Mouse (Mus musculus) left cerebral cortex, postnatal 25 days (tissue): ENCODE data around the gene Tln1. TPM values are rescaled to one million over a fixed set of nuclear protein-coding genes. Genes with fewer than 3 reads are reported as not detected.

Experiments
- DNase-seq, 2 experiments: peaks; one replicate each; pipeline ENCODE4 v3.0.0; 2022; ENCODE audit warnings: low spot score in 2 of 2, mixed read lengths in 1 of 2
- intact Hi-C: fragments of 180-260 bp; cut with DNase I; formaldehyde crosslinking; loops from one replicate; pipeline ENCODE4 v1.15.1; 2025
- total RNA-seq, 2 experiments: library from RNA; stranded (reverse); gene quantifications; 2 replicates each; pipeline ENCODE4 v1.2.3; 2021

Tln1 gene
- total RNA-seq, 2 experiments from 2014 or later = 51.7 to 53.4 TPM

- no peak for DNase-seq
These were observed 17.2 kb upstream of the Tln1 start for GRCm38 (mm10) chr4:43579731-43580130.

DNA sequence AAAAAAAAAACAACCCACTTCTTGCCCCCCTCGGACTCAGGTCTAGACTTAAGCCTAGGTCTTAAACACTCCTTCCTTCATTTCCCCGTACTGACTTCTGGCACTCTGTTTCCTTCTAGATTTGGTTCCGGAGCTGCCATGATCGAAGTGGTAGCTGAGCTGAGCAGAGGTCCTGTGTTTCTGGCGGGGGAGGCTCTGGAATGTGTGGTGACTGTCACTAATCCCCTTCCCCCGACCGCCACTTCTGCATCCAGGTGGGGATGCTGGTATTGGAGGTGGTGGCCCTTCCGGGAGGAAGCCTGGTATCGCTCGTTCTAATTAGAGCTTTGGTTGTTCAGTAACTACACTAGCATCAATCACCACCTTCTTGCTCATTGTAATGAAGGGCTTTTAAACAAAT is 16.8 kb upstream of the Tln1 start:
- intact Hi-C loops = loop anchor here (5.0 kb wide), 1 partner anchor 137 kb away; the partner anchor contains the start of gene Tesk1
- no peak for DNase-seq

More at GRCm38 (mm10) chr4:43579731-43580130, 17.2 kb upstream of the Tln1 start:
- intact Hi-C loops = loop anchor here (5.0 kb wide), 1 partner anchor 137 kb away; the partner anchor contains the start of gene Tesk1

DNA sequence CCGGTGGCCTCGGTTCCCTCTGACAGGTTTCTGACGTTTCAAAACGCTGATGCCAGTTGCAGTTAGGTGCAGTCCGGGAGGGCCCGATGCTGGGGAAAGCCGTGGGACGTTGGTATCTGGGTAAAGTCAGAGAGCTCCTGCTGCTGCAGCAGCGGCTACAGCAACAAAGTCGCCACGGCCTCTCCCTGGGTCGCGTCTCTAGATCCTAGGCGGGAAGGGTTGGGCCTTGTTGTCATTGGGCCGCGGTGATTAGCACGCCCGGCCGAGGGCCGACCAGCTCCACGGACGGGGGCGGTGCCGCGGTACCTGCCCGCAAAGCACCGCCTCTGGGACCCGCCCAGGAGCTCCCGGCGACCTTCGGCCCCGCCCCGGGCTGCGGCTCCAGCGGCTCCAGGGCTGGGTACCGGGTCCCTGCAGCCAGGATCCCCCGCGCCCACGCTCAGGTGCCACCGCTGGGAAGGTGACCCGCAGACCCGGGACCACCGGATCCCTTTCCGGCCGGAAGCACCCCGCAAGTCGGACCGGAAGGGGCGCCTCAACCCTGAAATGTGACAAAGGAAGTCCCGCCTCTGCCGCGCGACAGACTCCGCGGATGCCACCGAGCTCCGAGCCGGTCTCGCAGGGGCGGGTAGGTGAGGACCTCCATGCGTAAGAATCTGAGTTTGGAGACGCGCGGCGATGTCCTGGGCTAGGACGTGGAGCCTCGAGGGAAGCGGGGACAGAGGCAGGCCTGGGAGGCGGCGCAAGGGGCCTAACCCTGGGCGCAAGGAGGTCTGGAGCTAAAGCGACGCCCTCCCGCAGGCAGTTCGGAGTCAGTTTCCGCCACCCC is 16.1 kb upstream of the Tln1 start, which contains the start of the genes Rgp1 and Gba2:
Rgp1 (plus strand) TSS at position 340 of the 829 bp plus-strand sequence.
Gba2 (minus strand) TSS at position 498 of the 829 bp plus-strand sequence.
- peak; percentile 89 to 90 for DNase-seq
- intact Hi-C loops = loop anchor here (1.0 to 5.0 kb wide), 2 partner anchors 16 to 136 kb away; partner anchors contain the start of genes Creb3, Tesk1 and Tln1

DNA sequence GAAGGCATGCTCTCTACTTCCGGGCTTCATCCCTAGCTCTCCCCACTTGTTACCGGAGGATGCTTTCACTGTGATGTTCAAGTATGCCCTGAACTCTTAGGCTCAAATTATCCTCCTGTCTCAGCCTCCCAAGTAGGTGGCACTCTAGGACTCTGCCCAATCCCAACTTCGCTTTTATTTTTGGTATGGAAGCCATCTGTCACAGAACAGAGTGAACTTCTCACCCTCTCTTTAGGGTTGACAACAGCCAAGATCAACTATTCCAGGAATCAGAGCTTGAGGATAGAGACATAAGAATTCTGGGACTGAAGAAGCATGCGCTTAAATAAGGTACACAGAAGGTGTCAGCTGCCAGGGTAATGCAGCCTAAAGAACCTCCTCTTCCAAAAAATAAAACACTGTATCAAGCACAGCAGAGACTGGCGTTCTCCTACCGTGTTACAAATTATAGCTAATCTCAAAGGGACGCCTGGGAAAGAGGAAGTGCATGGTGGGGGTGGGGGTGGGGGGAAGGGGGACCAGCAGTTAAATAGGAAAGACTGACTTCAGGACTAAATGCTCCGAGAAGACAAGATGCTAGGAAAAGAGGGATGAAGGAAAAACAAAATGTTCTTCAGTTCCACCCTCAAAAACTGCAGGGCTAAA is 14.9 kb upstream of the Tln1 start:
- DNase-seq = peak in 1 of 2 experiments; percentile 67
- intact Hi-C loops = loop anchor here (5.0 kb wide), 1 partner anchor 135 kb away; the partner anchor contains the start of gene Tesk1

GRCm38 (mm10) chr4:43575356-43575755 is 12.9 kb upstream of the Tln1 start:
- intact Hi-C loops = loop anchor here (5.0 kb wide), 1 partner anchor 133 kb away; the partner anchor contains the start of gene Tesk1
- DNase-seq = no peak

DNA sequence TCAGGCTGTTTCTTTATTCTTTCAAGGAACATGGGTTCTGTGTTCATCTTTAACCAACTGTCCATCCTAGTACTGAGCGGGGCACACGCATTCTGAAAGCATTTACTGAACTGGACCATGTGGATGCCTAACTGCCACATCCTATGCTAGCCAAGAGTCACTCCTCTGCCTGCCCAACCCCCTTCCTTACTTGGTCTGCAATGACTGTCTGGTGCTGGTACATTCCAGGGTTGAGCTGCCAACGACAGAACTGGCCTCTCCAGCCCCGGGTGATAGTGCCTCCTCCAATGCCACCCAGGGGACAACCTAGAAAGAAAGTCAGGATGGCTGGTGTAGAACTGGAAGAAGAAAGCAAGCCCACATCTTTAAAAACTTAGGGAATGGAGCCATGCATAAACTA is 11.1 kb upstream of the Tln1 start:
- no peak for DNase-seq
- intact Hi-C loops = no loop called here

DNA sequence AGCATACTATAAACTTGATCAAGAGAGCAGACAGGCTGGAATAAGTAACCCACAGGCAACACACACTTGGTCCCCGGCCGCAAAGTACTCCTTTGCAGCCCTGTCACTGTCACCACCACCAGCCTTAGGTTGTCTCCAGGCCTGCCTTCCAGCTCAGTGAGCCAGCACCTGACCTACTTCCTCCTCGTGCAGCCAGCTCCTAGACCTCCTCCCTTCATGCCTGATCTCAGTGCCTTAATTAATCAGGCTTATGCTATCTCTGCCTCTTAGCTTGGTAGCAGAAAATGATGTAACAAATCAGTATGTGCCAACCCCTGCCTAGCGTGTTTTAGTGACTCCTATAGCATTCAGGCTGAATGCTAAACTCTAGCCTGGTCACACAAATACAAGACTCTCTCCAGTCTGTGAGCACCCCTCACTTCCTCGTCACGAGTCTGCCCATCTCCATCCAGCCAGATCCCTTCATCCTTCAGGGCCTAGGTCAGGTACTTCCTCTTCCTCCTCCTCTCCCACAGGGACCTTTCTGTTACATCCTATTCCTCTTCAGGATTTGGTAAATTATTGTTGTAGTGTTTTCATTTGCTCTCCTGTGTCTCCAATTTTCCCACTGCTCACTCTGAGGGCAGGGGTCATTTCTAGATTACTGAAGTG is 9.0 kb upstream of the Tln1 start:
- no peak for DNase-seq
- intact Hi-C loops = no loop called here

DNA sequence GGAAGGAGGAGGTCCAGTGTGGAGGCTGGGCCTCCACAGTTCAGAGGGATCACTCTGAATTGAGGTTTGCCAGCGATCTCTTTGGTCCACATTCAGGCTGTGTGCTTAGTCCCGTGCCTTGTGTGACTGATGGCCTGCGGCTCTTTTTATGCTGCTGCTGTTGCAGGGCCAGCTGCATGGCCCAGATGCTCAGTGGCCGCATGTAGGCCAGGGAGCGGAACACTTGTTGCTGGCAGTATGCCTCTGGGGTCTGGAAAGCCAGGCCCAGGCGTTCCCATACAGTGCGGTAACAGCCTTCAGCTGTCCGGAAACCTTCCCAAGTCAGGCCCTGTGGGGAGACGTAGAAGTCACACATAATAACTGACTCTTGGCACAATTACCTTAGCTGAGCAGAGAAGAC is 4.6 kb upstream of the Tln1 start:
- DNase-seq = no peak
- intact Hi-C loops = loop anchor here (10.0 kb wide), 1 partner anchor 532 kb away; the partner anchor contains the start of gene Stoml2

GRCm38 (mm10) chr4:43564231-43564630 is 1.7 kb upstream of the Tln1 start:
- intact Hi-C loops = loop anchor here (10.0 kb wide), 1 partner anchor 529 kb away; the partner anchor contains the start of gene Stoml2
- DNase-seq = no peak

DNA sequence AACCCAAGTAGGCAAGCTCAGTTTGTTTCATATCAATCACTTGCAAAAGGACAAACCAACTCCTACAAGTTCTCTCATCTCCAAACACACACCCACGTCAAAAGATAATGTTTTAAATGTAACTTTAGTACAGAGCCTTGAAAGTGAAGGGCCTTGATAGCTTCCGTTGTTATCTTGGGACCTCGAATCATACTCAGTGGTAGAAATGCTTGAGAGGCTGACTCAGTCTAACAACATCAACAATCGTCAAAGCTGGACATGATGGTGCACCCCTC is 1.0 kb upstream of the Tln1 start:
- DNase-seq = no peak
- intact Hi-C loops = loop anchor here (2.0 to 10.0 kb wide), 2 partner anchors 71 to 529 kb away; partner anchors contain the start of genes Ccdc107 and Stoml2

DNA sequence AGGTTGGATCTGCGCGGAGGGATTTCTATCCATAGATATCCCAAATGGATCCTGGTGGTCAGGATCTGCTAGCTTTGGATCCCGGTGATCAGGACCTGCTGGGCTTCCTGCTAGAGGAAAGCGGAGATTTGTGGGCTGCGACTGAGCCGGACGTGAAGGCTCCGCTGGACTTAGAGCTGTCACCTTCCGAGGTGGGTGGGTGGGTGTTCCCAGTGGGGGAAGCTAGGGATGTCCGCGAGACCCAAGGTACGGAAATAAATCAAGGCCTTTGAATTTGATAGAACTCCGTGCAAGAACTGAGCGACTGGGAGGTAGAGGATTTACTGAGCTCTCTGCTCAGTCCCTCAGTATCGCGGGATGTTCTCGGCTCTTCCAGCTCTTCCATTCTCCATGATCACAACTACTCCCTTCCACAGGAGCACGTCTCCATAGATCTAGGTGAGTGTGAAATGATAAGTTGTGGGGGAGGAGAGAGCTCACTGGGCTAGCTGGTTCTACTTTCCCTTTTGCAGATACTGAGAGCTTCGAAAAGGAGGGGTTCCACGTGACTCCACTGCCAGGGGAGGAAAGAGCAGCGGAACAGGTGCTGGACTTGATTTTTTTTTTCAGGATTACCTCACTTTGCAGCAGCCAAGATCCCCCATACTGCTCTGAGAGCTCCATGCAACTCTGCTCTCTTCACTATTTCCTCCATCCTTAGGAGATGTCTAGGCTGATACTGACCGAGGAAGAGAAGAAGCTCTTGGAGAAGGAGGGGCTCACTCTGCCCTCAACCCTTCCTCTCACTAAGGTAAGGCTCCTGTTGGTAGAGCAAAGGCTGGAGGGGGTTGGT is 494 bp upstream of the Tln1 start:
- intact Hi-C loops = loop anchor here (1.0 to 10.0 kb wide), 3 partner anchors 15 to 528 kb away; partner anchors contain the start of genes Ccdc107, Gba2, Rgp1 and Stoml2

DNA sequence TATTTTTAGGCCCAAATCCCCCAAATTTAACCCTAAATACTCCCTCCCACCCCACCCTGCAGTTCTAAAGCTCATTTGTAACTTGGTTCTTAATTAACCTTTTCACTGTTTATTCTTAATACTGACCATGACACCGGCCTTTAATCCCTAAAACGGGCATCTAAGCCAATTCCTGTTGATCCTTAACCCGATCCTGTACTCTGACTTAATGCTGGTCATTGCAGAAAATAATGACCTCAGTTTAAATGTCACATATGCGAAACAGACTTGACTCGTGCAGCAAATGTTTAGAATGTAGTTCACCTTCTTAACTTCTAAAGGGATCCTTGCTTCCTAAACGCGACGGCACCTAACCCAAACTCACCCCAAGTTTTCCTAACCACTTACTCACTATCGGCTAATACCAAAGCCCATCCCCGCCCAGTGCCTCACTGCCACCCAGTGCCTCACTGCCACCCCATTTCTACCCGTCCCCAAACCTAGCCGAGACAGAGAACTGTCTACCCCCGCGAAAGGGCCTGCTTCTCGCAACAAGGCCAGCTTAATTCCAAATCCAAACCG is 975 bp downstream of the Tln1 start:
- DNase-seq = no peak
- intact Hi-C loops = loop anchor here (2.0 to 10.0 kb wide), 2 partner anchors 119 to 527 kb away; partner anchors contain the start of gene Stoml2

More for the DNA sequence above, 494 bp upstream of the Tln1 start:
- no peak for DNase-seq

- intact Hi-C loops = loop anchor here (2.0 to 10.0 kb wide), 2 partner anchors 118 to 526 kb away; partner anchors contain the start of gene Stoml2
- no peak for DNase-seq
These were observed 1.5 kb downstream of the Tln1 start for GRCm38 (mm10) chr4:43560976-43561375.

DNA sequence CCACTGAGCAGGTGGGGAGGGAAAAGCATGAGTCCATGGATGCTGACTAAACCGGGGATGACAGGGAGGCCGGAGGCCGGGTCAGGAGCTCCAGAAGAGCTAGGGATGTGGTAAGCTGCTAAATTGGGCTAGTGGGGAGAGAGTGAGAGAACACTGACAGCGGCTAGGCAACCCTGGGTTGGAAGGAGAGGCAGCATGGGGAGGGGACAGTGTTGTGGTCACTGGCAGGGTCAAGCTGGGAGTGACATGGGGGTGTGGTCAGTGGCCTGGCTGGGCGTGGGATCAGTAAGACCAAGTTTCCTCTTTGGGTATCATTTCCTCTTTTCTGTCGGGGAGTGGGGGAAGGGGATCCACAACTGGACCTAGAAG is 2.3 kb downstream of the Tln1 start:
- intact Hi-C loops = loop anchor here (2.0 to 10.0 kb wide), 2 partner anchors 117 to 525 kb away; partner anchors contain the start of gene Stoml2
- peak in 1 of 2 experiments; percentile 37 for DNase-seq

DNA sequence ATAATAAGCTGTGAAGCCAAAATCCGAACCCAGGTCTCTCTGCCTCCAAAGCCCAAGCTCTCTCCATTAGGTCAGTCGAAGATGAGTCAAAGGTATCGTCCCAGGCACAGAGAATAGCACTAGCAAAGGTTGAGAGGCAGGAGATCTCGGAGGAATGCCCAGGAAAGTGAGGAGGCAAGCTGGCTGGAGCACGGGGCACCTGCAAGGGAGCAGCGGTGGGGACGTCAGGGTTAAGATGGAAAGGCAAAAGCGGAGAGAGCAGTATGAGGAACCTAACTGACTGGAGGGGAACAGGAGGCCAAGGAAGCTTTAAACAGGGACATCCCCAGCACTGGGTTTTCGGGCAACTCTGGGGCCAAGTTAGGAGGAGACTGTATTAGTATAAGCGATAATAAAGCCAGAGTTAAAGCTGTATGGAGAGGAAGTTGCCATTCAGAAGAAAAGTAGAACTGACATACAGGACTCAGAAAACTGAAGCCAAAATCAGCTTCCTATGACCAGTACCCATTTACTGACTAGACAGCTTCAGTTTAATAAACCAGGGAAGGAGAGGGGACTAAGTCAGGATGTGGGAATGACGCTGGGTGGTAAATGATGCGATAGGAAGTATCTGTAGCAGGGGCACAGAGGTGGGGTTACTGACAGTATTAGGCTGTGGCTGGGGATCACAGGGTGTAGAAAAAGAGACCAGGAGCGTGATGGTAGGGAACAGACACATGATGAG is 2.8 kb downstream of the Tln1 start:
- intact Hi-C loops = loop anchor here (2.0 to 10.0 kb wide), 2 partner anchors 117 to 525 kb away; partner anchors contain the start of gene Stoml2
- DNase-seq = no peak

DNA sequence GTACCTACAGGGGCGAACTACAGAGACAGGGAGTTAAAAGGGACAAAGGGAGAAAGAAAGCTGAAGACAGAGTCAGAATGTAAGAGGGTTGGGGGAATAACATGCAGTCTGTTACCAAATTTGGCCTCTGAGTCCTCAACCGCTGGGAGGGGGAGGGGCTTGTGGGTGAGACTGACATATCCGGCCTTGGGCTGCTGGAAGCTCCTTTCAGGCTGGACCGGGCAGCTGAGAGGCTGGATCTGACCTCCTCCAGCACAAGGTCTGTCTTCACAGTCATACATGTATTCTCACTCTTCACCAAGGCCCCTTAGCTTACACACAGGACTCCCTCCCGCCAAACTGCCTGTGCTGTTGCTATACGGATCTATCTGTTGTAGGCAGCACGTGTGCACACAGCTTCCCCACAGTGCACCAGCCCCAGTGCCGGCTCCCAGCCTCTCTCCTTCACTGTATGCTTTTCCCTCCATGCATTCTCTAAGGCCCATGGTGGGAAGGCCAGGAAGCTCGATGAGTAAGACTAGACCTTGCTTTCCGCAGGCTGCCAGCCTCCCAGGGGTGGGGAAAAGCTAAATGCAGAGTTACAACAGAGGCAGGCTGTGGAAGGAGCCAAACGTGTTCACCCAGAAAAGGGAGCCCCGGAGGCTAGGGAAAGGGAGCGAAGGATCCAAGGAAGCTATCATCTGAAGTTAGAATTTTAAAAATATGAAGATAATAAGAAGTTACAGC is 3.7 kb downstream of the Tln1 start:
- DNase-seq = peak in 1 of 2 experiments; percentile 58
- intact Hi-C loops = no loop called here

DNA sequence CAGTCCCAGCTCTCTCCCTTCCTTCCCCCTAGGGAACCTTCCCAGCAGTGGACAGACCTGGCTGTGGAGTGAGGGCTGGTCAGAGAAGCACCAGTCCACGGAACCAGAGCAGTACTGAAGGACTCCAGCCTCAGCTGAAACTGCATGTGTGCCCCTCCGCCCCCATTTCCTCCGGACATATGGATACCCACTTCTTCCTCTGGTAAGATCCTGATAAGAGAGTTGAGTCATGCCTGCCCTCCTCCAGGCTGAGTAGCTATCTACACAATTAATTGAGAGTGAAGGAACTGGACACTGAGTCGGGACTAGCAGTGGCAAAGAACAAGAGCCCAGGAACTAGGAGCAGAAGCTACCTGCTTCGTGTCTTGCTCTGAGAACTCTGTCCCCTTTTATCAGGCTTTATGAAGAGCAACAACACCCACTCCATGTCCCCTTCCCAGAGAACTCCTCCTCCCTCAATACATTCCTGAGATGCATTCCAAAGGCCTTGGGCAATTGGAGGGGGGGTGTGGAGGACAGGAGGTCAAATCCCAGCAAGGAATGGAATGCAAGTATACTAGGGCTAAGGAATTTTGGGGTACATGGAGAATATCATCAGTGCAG is 4.4 kb downstream of the Tln1 start:
- intact Hi-C loops = no loop called here

More for the DNA sequence above, 4.4 kb downstream of the Tln1 start:
- DNase-seq = no peak
